Mouse (Mus musculus): ENCODE measurements around the gene CK137956. TPM values are rescaled to one million over a fixed set of nuclear protein-coding genes. Genes with fewer than 3 reads are reported as not detected.

Gene CK137956
- polyA plus RNA-seq, 1 experiment from 2014 or later = not detected

DNA sequence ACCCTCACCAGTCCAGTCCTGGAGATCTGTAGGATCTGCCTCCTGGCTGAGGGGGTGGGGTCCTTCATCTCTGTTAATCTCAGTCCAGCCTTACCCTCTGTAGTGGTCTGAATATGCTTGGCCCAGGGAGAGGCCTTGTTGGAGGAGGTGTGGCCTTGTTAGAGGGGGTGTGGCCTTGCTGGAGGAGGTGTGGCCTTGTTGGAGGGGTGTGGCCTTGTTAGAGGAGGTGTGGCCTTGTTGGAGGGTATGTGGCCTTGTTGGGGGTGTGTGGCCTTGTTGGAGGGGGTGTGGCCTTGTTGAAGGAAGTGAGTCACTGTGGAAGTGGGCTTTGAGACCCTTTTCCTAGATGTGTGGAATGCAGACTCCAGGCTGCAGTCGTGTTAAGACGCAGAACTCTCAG lies 13.7 kb upstream of the CK137956 start:
- peaks cover 11% of the 10 kb centered on the region for H3K4me1 ChIP-seq (replicated peaks)
- H3K4me2 ChIP-seq (replicated peaks) = no peak overlapping the region
- WGBS = 92% methylated on average over 2 of the region's 2 CpGs
- no peak for ATAC-seq
- H3K4me3 ChIP-seq (replicated peaks) = no peak overlapping the region
- no peaks in the 10 kb centered on the region for H3K9me3 ChIP-seq
- no peak overlapping the region for H3K27ac ChIP-seq
- no peaks in the 10 kb centered on the region for H3K36me3 ChIP-seq
- peaks cover 43% of the 10 kb centered on the region for H3K27me3 ChIP-seq (replicated peaks)
- H3K9ac ChIP-seq = no peak overlapping the region

DNA sequence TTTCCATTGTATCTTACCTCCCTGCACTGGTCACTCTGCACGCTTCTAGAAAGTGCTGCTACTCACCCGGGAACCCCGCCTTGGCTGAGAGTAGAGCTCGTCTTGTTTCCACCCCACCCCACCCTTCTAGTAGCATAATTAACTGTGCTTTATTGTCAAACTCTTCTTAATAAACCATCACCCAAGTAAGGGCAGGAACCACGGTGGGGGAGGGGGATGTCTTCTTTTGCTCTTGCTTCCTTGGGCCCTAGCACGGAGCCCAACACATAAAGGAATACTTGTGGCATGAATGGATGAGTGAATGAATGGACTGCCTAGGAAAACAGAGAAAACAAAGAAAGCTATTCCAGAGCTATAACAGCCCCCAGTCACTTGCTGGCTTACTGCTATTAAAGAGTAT lies 10.4 kb upstream of the CK137956 start:
- Histone ChIP-seq H3K36me3 (no peaks in the 10 kb centered on the region), H3K4me3 (replicated peaks) (no peak overlapping the region), H3K27ac (no peak overlapping the region), H3K9me3 (no peaks in the 10 kb centered on the region), H3K4me1 (replicated peaks) (peaks cover under 1% of the 10 kb centered on the region; the same call in 1 of the 2 replicates), H3K4me2 (replicated peaks) (no peak overlapping the region), H3K27me3 (replicated peaks) (peaks cover 10% of the 10 kb centered on the region), H3K9ac (no peak overlapping the region)
- WGBS = 73% methylated on average over 6 of the region's 6 CpGs
- no peak for ATAC-seq

DNA sequence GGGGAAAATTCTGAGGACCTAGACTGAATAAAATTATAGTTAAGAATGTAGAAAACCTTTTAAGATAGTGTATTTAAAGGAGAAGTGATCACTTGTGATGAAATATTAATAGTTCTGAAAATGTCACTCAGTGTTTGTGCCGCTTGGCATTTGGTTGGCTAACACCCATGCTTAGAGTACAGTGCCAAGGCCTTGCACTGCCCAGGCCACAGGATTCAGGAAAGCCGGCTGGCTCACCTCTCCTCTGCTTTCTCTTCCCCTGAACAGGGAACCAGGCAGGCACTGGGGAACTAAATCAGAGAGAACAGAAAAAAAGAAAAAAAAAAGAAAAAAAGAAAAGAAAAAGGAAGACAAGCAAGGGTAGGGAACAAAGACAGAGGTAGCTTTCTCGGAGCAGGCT lies 2.2 kb upstream of the CK137956 start:
- no peak for ATAC-seq
- Histone ChIP-seq H3K27ac (no peak overlapping the region), H3K36me3 (no peaks in the 10 kb centered on the region), H3K4me3 (replicated peaks) (no peak overlapping the region), H3K4me2 (replicated peaks) (no peak overlapping the region), H3K9ac (no peak overlapping the region), H3K27me3 (replicated peaks) (peaks cover 39% of the 10 kb centered on the region), H3K9me3 (no peaks in the 10 kb centered on the region), H3K4me1 (replicated peaks) (no peaks in the 10 kb centered on the region)
- 82% methylated on average over 3 of the region's 3 CpGs for WGBS

DNA sequence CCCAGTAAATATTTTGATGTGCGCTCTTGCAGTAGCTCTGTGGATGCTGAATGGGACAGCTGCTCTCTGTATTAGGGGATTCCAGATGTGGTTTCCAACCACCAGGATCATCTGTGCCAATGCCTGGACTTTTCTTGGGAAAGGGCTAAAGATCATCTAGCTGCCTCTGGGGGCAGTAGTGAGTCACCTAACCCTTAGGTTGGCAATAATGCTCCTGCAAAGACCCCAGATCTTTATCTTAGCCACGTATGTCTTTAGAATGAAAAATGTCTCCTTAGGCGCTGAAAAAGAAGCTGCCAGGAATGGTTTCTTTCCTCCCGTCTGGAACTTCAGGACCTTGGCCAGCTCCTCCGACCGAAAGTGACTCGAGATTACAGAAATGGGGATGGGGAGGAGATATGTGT lies 731 bp downstream of the CK137956 start:
- Histone ChIP-seq H3K4me2 (replicated peaks) (no peak overlapping the region), H3K27ac (no peak overlapping the region), H3K4me1 (replicated peaks) (no peaks in the 10 kb centered on the region), H3K4me3 (replicated peaks) (no peak overlapping the region), H3K9me3 (no peaks in the 10 kb centered on the region), H3K9ac (no peak overlapping the region), H3K36me3 (no peaks in the 10 kb centered on the region), H3K27me3 (replicated peaks) (peaks cover 39% of the 10 kb centered on the region)
- 3% methylated on average over 7 of the region's 7 CpGs for WGBS
- ATAC-seq = no peak

DNA sequence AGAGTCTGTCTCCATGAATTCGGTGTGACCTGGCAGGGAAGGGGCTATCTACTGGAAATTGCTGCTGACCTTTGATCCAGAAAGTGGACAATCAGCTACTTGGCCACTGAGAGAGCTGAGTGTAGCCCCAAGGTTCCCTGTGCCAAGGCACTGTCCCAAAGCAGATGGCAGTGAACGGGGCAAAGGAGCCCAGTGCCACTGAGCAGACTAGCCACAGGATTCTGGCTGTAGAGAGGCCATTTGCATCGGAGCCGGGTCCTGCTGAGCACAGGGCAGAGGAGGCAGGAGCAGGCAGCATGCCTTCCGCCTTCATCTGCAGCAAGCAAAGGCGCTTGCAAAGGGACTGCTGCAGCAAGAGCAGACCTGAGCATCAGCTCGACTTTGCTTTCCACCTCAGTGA lies 1.6 kb downstream of the CK137956 start:
- no peak overlapping the region for H3K4me2 ChIP-seq (replicated peaks)
- ATAC-seq = no peak
- no peak overlapping the region for H3K9ac ChIP-seq
- no peak overlapping the region for H3K4me3 ChIP-seq (replicated peaks)
- H3K9me3 ChIP-seq = no peaks in the 10 kb centered on the region
- no peaks in the 10 kb centered on the region for H3K4me1 ChIP-seq (replicated peaks)
- no peaks in the 10 kb centered on the region for H3K36me3 ChIP-seq
- WGBS = 15% methylated on average over 7 of the region's 7 CpGs
- no peak overlapping the region for H3K27ac ChIP-seq
- H3K27me3 ChIP-seq (replicated peaks) = peaks cover 39% of the 10 kb centered on the region

DNA sequence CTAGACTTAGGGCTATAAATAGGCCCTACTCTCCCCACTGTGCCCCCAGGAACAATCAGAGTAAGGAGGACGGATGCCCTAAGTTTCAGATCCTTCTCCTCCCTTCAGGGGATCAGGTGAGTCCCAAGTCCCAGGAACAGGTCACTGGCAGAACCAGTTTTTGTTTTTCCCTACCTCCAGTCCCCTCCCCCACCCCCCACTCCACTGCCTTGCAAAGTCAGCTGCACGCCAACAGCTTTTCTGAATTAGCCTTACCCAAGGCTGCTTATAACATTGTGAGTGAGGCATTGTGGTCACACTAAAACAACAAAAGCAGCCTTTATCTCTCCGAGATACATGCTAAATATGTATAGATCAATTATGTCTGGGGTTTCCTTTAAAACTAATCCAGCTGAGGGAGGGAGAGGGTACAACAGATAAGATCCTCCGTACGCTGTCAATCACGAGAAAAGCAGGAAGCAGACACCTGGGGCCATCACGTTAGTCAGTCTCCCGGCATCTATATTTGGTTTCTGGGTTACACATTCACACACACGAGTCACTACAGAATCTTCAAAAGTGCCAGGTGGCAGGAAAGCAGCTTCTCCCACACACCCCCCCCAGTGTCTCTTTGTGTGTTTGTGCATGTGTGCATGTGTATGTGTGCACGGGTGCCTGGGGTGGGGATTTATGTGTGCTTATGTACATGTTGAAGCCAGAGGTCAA lies 17.6 kb downstream of the CK137956 start:
- 41% methylated on average over 10 of the region's 10 CpGs for WGBS
- H3K36me3 ChIP-seq = no peaks in the 10 kb centered on the region
- H3K4me2 ChIP-seq (replicated peaks) = no peak overlapping the region
- H3K9me3 ChIP-seq = no peaks in the 10 kb centered on the region
- no peak overlapping the region for H3K27ac ChIP-seq
- no peaks in the 10 kb centered on the region for H3K27me3 ChIP-seq (replicated peaks)
- H3K4me3 ChIP-seq (replicated peaks) = no peak overlapping the region
- no peak for ATAC-seq
- no peak overlapping the region for H3K9ac ChIP-seq
- H3K4me1 ChIP-seq (replicated peaks) = no peaks in the 10 kb centered on the region

DNA sequence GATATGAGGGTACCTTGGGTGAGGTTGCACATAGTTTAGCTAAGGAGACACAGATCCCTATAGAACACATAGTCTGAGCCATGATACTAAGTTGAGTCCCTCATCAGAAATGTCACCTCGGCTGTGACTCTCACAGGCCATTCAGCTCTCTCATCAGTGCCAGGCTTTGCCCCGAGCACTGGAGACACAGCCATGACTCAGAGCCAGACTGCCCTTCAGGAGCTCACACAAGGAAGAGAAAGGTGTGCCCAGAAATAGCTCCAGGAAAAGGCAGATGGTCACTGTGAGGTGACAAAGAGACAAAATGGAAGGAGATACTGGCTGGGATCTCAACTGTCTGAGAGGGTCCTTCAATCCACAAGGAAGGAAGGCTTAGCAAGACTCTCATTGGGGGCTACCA lies 23.1 kb downstream of the CK137956 start:
- H3K9me3 ChIP-seq = no peaks in the 10 kb centered on the region
- 81% methylated on average over 2 of the region's 2 CpGs for WGBS
- H3K36me3 ChIP-seq = no peaks in the 10 kb centered on the region
- H3K9ac ChIP-seq = no peak overlapping the region
- H3K4me2 ChIP-seq (replicated peaks) = no peak overlapping the region
- H3K27ac ChIP-seq = no peak overlapping the region
- H3K27me3 ChIP-seq (replicated peaks) = no peaks in the 10 kb centered on the region
- ATAC-seq = no peak
- H3K4me1 ChIP-seq (replicated peaks) = no peaks in the 10 kb centered on the region
- no peak overlapping the region for H3K4me3 ChIP-seq (replicated peaks)

DNA sequence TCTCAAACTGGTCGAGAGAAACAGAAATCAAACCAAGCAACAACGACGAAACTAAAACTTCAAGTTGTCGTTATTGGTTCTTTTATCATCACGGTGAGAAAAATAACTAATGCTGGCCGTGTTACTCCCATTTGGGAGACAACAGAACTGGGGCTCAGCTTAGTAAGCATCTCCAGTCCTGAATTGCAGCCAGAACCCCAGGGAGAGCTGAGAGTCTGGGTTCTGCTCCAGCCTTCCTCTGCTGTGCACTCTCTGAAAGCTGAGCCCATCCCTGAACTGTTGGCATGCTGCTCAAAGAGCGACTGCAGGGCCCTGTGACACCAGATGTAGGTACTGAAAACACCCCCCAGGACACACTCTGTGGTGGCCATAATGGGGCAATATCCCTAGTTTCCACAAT lies 33.3 kb downstream of the CK137956 start:
- no peak overlapping the region for H3K9ac ChIP-seq
- no peaks in the 10 kb centered on the region for H3K27me3 ChIP-seq (replicated peaks)
- H3K4me2 ChIP-seq (replicated peaks) = no peak overlapping the region
- 89% methylated on average over 7 of the region's 7 CpGs for WGBS
- no peaks in the 10 kb centered on the region for H3K36me3 ChIP-seq
- no peak overlapping the region for H3K4me3 ChIP-seq (replicated peaks)
- H3K27ac ChIP-seq = no peak overlapping the region
- no peaks in the 10 kb centered on the region for H3K9me3 ChIP-seq
- no peak for ATAC-seq
- H3K4me1 ChIP-seq (replicated peaks) = no peaks in the 10 kb centered on the region

DNA sequence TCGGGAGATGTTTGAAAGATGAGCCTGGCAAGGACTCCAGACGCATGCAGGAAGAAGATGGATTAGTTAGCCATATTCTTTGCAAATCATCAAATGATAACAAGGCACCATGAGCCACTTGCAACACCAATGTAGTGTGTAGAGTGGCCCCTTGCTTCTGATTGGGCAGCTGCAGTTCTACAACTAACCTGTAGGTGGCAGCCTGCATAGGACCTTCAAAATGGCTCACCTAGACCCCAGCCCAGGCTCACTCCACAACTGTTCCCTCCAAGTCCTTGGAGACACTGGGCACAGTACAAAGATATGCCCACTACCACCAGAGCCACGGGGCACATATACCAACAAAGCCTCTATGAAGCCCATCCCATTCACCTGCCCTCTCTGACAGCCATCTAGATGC lies 35.4 kb downstream of the CK137956 start:
- Histone ChIP-seq H3K9me3 (no peaks in the 10 kb centered on the region), H3K4me3 (replicated peaks) (no peak overlapping the region), H3K27me3 (replicated peaks) (no peaks in the 10 kb centered on the region), H3K4me2 (replicated peaks) (no peak overlapping the region), H3K9ac (no peak overlapping the region), H3K36me3 (no peaks in the 10 kb centered on the region), H3K4me1 (replicated peaks) (no peaks in the 10 kb centered on the region), H3K27ac (no peak overlapping the region)
- WGBS = 55% methylated on average over 3 of the region's 3 CpGs
- no peak for ATAC-seq

DNA sequence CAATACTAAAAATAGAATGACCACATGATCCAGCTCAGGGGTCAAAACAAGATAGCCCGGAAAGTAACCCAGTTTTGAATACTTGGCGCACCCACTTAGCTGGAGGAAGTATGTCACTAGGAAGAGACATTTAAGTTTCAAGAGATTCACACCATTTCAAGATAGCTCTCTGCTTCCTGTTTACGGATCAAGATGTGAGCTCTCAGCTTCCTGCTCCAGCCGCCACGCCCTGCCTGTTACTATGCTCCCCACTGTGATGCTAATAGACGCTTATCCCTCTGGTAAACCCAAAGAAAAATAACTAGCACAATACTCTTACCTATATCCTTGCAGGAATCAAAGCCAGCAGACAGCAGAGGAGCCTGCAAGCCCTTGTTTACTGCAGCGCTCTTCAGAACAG lies 57.2 kb downstream of the CK137956 start:
- Histone ChIP-seq H3K9me3 (no peaks in the 10 kb centered on the region), H3K27ac (no peak overlapping the region), H3K27me3 (replicated peaks) (no peaks in the 10 kb centered on the region), H3K4me1 (replicated peaks) (no peaks in the 10 kb centered on the region), H3K4me3 (replicated peaks) (no peak overlapping the region), H3K4me2 (replicated peaks) (no peak overlapping the region), H3K36me3 (no peaks in the 10 kb centered on the region), H3K9ac (no peak overlapping the region)
- WGBS = 87% methylated on average over 7 of the region's 7 CpGs
- ATAC-seq = no peak

DNA sequence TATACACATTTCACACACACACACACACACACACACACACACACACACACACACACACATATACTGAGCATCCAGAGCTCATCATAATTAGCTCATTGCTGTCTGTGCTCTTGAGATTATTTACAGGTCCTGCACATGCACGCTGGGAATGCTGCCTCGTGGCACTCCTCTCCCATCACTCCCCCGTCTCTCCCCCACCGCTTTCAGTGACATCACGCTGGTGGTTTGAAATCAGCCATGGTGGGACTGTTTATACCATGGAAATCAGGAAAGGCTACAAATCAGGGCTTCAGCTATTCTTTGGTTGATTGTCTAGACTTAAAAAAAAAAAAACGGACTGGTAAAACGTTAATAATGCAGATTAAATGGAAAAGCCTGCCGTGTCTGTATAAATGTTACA lies 63.6 kb downstream of the CK137956 start:
- H3K4me1 ChIP-seq (replicated peaks) = no peaks in the 10 kb centered on the region
- WGBS = 58% methylated on average over 8 of the region's 8 CpGs
- H3K9ac ChIP-seq = no peak overlapping the region
- ATAC-seq = no peak
- no peak overlapping the region for H3K27ac ChIP-seq
- no peak overlapping the region for H3K4me2 ChIP-seq (replicated peaks)
- H3K36me3 ChIP-seq = no peaks in the 10 kb centered on the region
- H3K27me3 ChIP-seq (replicated peaks) = no peaks in the 10 kb centered on the region
- H3K9me3 ChIP-seq = no peaks in the 10 kb centered on the region
- H3K4me3 ChIP-seq (replicated peaks) = no peak overlapping the region

DNA sequence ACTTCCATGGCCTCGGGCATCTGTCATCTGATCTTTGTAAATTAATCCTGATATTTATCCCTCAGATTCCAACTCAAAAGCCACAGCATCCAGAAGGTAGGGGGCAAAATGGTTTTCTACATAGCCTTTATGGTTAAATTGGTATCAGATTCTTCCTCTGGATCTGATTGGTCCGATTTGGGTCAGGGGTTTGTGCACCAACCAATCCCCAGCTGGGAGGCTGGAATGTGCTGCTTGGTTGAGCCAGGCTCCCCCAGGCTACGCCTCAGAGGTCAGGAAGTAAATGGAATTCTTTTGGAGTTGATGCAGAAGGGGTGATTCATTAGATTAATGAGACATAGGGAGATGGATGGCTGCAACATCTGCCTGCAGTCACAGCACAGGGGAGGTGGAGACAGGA lies 66.8 kb downstream of the CK137956 start:
- WGBS = 68% methylated on average over 3 of the region's 3 CpGs
- Histone ChIP-seq H3K9ac (no peak overlapping the region), H3K9me3 (no peaks in the 10 kb centered on the region), H3K4me1 (replicated peaks) (no peaks in the 10 kb centered on the region), H3K4me3 (replicated peaks) (no peak overlapping the region), H3K4me2 (replicated peaks) (no peak overlapping the region), H3K36me3 (no peaks in the 10 kb centered on the region), H3K27ac (no peak overlapping the region), H3K27me3 (replicated peaks) (no peaks in the 10 kb centered on the region)
- no peak for ATAC-seq

DNA sequence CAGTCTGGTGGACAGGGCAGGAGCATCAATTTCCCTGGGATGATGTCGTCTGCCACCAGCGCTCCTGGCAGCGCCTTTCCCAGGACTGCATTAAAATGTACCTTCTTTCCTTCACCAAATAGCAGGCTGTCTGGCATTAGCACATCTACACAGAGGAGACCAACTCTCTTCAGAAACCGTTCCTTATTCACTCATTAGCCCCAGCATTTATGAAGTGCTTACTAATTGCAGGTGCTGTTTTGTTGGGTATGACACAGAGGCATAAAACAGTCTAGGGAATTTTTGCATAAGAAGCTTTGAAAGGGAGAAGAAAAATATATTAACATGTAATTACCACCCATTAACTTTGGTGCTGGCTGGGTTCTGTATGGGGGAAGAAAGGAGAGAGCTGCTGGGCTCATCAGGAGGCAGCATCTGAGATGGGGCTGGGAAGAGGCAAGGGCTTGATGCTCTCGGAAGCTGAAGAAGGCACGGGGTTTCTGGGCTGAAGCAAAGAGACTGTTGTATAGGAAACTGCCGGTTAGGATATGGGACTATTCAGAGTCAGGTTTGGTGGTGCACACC lies 69.8 kb downstream of the CK137956 start:
- no peak overlapping the region for H3K9ac ChIP-seq
- H3K27me3 ChIP-seq (replicated peaks) = no peaks in the 10 kb centered on the region
- no peak for ATAC-seq
- no peaks in the 10 kb centered on the region for H3K4me1 ChIP-seq (replicated peaks)
- no peak overlapping the region for H3K27ac ChIP-seq
- WGBS = 71% methylated on average over 7 of the region's 7 CpGs
- no peaks in the 10 kb centered on the region for H3K9me3 ChIP-seq
- no peaks in the 10 kb centered on the region for H3K36me3 ChIP-seq
- H3K4me3 ChIP-seq (replicated peaks) = no peak overlapping the region
- no peak overlapping the region for H3K4me2 ChIP-seq (replicated peaks)

Measured in intestine, embryonic 15.5 days (tissue).